Mouse (Mus musculus): ENCODE measurements around the gene Sept3. TPM values are rescaled to one million over a fixed set of nuclear protein-coding genes. Genes with fewer than 3 reads are reported as not detected.

The Sept3 gene
- polyA plus RNA-seq, 1 experiment, result 12.1 TPM

GRCm38 (mm10) chr15:82290252-82290651, 15.6 kb downstream of the Sept3 start:
- no peak overlapping the region for H3K27ac ChIP-seq (ENCODE audit: control insufficient read depth, insufficient read depth, low read depth, low read length)
- H3K4me3 ChIP-seq (ENCODE audit: control insufficient read depth, low read depth, low read length), result no peak overlapping the region
- H3K36me3 ChIP-seq (ENCODE audit: control insufficient read depth, insufficient read depth, low read length), result no peaks in the 10 kb centered on the region
- H3K27me3 ChIP-seq (ENCODE audit: control insufficient read depth, insufficient read depth, low read length), result no peaks in the 10 kb centered on the region
- TF ChIP-seq POLR2A (IDR thresholded peaks at IDR 0.05; ENCODE audit: control insufficient read depth, low read depth, low read length) (no peak), CTCF (IDR thresholded peaks at IDR 0.05; ENCODE audit: control insufficient read depth, insufficient read depth, insufficient replicate concordance, low read depth, low read length) (no peak)
- H3K4me1 ChIP-seq (ENCODE audit: control insufficient read depth, insufficient read depth, low read length), result peaks cover 7% of the 10 kb centered on the region

GRCm38 (mm10) chr15:82292851-82293250, 18.2 kb downstream of the Sept3 start:
- no peak overlapping the region for H3K4me3 ChIP-seq (ENCODE audit: control insufficient read depth, low read depth, low read length)
- H3K27ac ChIP-seq (ENCODE audit: control insufficient read depth, insufficient read depth, low read depth, low read length), result no peak overlapping the region
- H3K36me3 ChIP-seq (ENCODE audit: control insufficient read depth, insufficient read depth, low read length), result no peaks in the 10 kb centered on the region
- peaks cover 3% of the 10 kb centered on the region; the same call in 1 of the 2 replicates for H3K4me1 ChIP-seq (ENCODE audit: control insufficient read depth, insufficient read depth, low read length)
- TF ChIP-seq CTCF (IDR thresholded peaks at IDR 0.05; ENCODE audit: control insufficient read depth, insufficient read depth, insufficient replicate concordance, low read depth, low read length), result no peak
- no peaks in the 10 kb centered on the region for H3K27me3 ChIP-seq (ENCODE audit: control insufficient read depth, insufficient read depth, low read length)

GRCm38 (mm10) chr15:82293271-82293711, 18.6 kb downstream of the Sept3 start:
- H3K27ac ChIP-seq (ENCODE audit: control insufficient read depth, insufficient read depth, low read depth, low read length), result no peak overlapping the region
- peaks cover 3% of the 10 kb centered on the region; the same call in 1 of the 2 replicates for H3K4me1 ChIP-seq (ENCODE audit: control insufficient read depth, insufficient read depth, low read length)
- TF ChIP-seq CTCF (IDR thresholded peaks at IDR 0.05; ENCODE audit: control insufficient read depth, insufficient read depth, insufficient replicate concordance, low read depth, low read length) (no peak), POLR2A (IDR thresholded peaks at IDR 0.05; ENCODE audit: control insufficient read depth, low read depth, low read length) (no peak)
- no peaks in the 10 kb centered on the region for H3K27me3 ChIP-seq (ENCODE audit: control insufficient read depth, insufficient read depth, low read length)
- H3K4me3 ChIP-seq (ENCODE audit: control insufficient read depth, low read depth, low read length), result no peak overlapping the region
- no peaks in the 10 kb centered on the region for H3K36me3 ChIP-seq (ENCODE audit: control insufficient read depth, insufficient read depth, low read length)

- Histone ChIP-seq H3K4me1 (ENCODE audit: control insufficient read depth, insufficient read depth, low read length) (peaks cover 3% of the 10 kb centered on the region; the same call in 1 of the 2 replicates), H3K36me3 (ENCODE audit: control insufficient read depth, insufficient read depth, low read length) (no peaks in the 10 kb centered on the region), H3K4me3 (ENCODE audit: control insufficient read depth, low read depth, low read length) (no peak overlapping the region), H3K27ac (ENCODE audit: control insufficient read depth, insufficient read depth, low read depth, low read length) (no peak overlapping the region), H3K27me3 (ENCODE audit: control insufficient read depth, insufficient read depth, low read length) (no peaks in the 10 kb centered on the region)
- TF ChIP-seq CTCF (IDR thresholded peaks at IDR 0.05; ENCODE audit: control insufficient read depth, insufficient read depth, insufficient replicate concordance, low read depth, low read length), result no peak
Measured at GRCm38 (mm10) chr15:82294059-82294458, 19.4 kb downstream of the Sept3 start.

GRCm38 (mm10) chr15:82298764-82299561, 24.3 kb downstream of the Sept3 start, which contains the start of gene Wbp2nl:
Gene Wbp2nl (plus strand): TSS chr15:82298954.
- Histone ChIP-seq H3K27me3 (ENCODE audit: control insufficient read depth, insufficient read depth, low read length) (no peaks in the 10 kb centered on the region), H3K4me1 (ENCODE audit: control insufficient read depth, insufficient read depth, low read length) (peaks cover 2% of the 10 kb centered on the region; the same call in 1 of the 2 replicates), H3K4me3 (ENCODE audit: control insufficient read depth, low read depth, low read length) (peak within 1 kb of the TSS; percentile 96), H3K27ac (ENCODE audit: control insufficient read depth, insufficient read depth, low read depth, low read length) (peak within 1 kb of the TSS; percentile 63), H3K36me3 (ENCODE audit: control insufficient read depth, insufficient read depth, low read length) (no peaks in the 10 kb centered on the region)
- no peak for TF ChIP-seq CTCF (IDR thresholded peaks at IDR 0.05; ENCODE audit: control insufficient read depth, insufficient read depth, insufficient replicate concordance, low read depth, low read length)
- TF ChIP-seq POLR2A (IDR thresholded peaks at IDR 0.05; ENCODE audit: control insufficient read depth, low read depth, low read length), result peak; percentile 33

- Histone ChIP-seq H3K36me3 (ENCODE audit: control insufficient read depth, insufficient read depth, low read length) (no peaks in the 10 kb centered on the region), H3K27ac (ENCODE audit: control insufficient read depth, insufficient read depth, low read depth, low read length) (no peak overlapping the region), H3K27me3 (ENCODE audit: control insufficient read depth, insufficient read depth, low read length) (no peaks in the 10 kb centered on the region), H3K4me1 (ENCODE audit: control insufficient read depth, insufficient read depth, low read length) (no peaks in the 10 kb centered on the region), H3K4me3 (ENCODE audit: control insufficient read depth, low read depth, low read length) (no peak overlapping the region)
- TF ChIP-seq CTCF (IDR thresholded peaks at IDR 0.05; ENCODE audit: control insufficient read depth, insufficient read depth, insufficient replicate concordance, low read depth, low read length), result no peak
- no peak for TF ChIP-seq POLR2A (IDR thresholded peaks at IDR 0.05; ENCODE audit: control insufficient read depth, low read depth, low read length)
Measured at GRCm38 (mm10) chr15:82307107-82307506, 32.4 kb downstream of the Sept3 start.

GRCm38 (mm10) chr15:82308416-82308815, 33.7 kb downstream of the Sept3 start:
- Histone ChIP-seq H3K36me3 (ENCODE audit: control insufficient read depth, insufficient read depth, low read length) (no peaks in the 10 kb centered on the region), H3K27me3 (ENCODE audit: control insufficient read depth, insufficient read depth, low read length) (no peaks in the 10 kb centered on the region), H3K27ac (ENCODE audit: control insufficient read depth, insufficient read depth, low read depth, low read length) (no peak overlapping the region), H3K4me1 (ENCODE audit: control insufficient read depth, insufficient read depth, low read length) (no peaks in the 10 kb centered on the region), H3K4me3 (ENCODE audit: control insufficient read depth, low read depth, low read length) (no peak overlapping the region)
- TF ChIP-seq CTCF (IDR thresholded peaks at IDR 0.05; ENCODE audit: control insufficient read depth, insufficient read depth, insufficient replicate concordance, low read depth, low read length) (no peak), POLR2A (IDR thresholded peaks at IDR 0.05; ENCODE audit: control insufficient read depth, low read depth, low read length) (no peak)

All from testis, adult 2 months (tissue).